Mouse (Mus musculus) forebrain, embryonic 16.5 days (tissue): ENCODE data around the gene Pim3. TPM values are rescaled to one million over a fixed set of nuclear protein-coding genes. Genes with fewer than 3 reads are reported as not detected.

ENCODE experiments used
- ATAC-seq: fragments of 200-750 bp; cut with Nextera tagmentation; 2 replicates; pipeline ENCODE4 v1.8.0; 2017; ENCODE audit warnings: mild to moderate bottlenecking, moderate library complexity
- H3K27ac ChIP-seq: fragments of 300-500 bp; sonication (generic); 2 replicates; pipeline ENCODE4 v1.5.1; 2014; ENCODE audit warnings: low read length, control low read depth
- H3K27me3 ChIP-seq: fragments of 300-500 bp; sonication (generic); replicated peaks from 2 replicates; pipeline ENCODE4 v1.6.1; 2014; ENCODE audit warnings: low read length; ENCODE audit not compliant: control insufficient read depth, insufficient read depth
- H3K36me3 ChIP-seq: fragments of 300-500 bp; sonication (generic); 2 replicates; pipeline ENCODE4 v1.6.1; 2014; ENCODE audit not compliant: control insufficient read depth, insufficient read depth
- H3K4me1 ChIP-seq: fragments of 300-500 bp; sonication (generic); replicated peaks from 2 replicates; pipeline ENCODE4 v1.6.1; 2014; ENCODE audit warnings: low read length; ENCODE audit not compliant: control insufficient read depth, insufficient read depth
- H3K4me2 ChIP-seq: fragments of 300-500 bp; sonication (generic); 2 replicates; pipeline ENCODE4 v1.6.1; 2014; ENCODE audit warnings: mild to moderate bottlenecking, low read length, control low read depth
- H3K4me3 ChIP-seq: fragments of 300-500 bp; sonication (generic); replicated peaks from 2 replicates; pipeline ENCODE4 v1.5.1; 2014; ENCODE audit warnings: mild to moderate bottlenecking, low read length, control low read depth
- H3K9ac ChIP-seq: fragments of 300-500 bp; sonication (generic); replicated peaks from 2 replicates; pipeline ENCODE4 v1.6.1; 2014; ENCODE audit warnings: low read depth, low read length, control low read depth
- H3K9me3 ChIP-seq: fragments of 300-500 bp; sonication (generic); 2 replicates; pipeline ENCODE4 v1.6.1; 2016; ENCODE audit warnings: low read length; ENCODE audit not compliant: control insufficient read depth
- WGBS: fragments of 180-500 bp; shearing (Covaris S2); extraction: QIAGEN DNeasy Blood & Tissue Kit; methylation state at CpG from one replicate; pipeline ENCODE4 v1.1.7; 2014; 5-methylcytosine and 5-hydroxymethylcytosine counted together
- polyA plus RNA-seq: library from polyadenylated mRNA; unstranded; fragments of >200 nt; fragmentation: Nextera tagmentation; extraction: Ambion mirVana; gene quantifications from 2 replicates; pipeline ENCODE4 v1.2.1, GENCODE M21; 2015

Gene Pim3
- polyA plus RNA-seq, 1 experiment from 2014 or later: 70.7 TPM

DNA sequence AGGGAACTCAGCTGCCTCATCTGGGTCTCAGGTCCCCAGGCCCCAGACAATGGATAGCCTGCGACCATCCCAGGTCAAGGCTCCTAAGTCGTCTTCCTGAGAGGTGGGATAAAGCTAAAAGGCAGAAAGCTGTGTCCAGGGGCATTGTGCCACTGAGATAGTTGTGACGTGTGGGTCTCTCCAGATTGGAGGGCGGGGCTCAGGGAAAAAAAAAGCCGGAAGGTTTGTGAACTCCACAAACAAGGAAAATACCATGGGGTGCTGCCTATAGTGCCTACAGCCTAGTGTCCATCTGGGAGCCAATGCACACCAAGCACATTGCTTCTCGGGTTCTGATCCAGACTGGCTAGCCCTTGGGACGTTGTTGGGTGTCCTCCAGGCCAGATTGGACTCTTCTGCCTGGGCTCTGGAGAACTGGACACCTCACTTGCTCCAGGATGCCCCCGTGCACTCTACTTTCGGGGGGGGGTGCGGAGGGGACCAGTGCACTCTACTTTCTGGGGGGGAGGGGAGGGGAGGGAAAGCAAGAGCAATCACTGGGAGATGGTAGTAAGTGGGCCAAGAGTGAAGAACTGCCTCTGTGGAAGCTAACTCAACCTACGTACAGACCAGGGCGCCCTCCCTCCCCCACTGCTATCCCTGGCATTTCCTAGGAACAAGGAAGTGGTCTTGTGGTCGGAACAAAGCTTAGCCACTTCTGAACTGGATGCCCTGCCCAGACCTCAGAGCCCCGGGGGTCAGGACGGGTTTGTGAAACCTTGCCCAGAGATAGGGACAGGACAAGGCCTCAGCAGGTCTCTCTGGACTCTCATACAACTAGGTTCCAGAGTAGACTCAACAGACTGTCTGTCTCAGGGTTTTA, 6.8 kb upstream of the Pim3 start:
- 72% methylated on average over 15 of the region's 15 CpGs for WGBS
- Histone ChIP-seq H3K36me3 (no peaks in the 10 kb centered on the region), H3K9ac (no peak overlapping the region), H3K27ac (no peak overlapping the region), H3K4me1 (peaks cover 2% of the 10 kb centered on the region), H3K27me3 (no peaks in the 10 kb centered on the region), H3K4me3 (no peak overlapping the region), H3K9me3 (no peaks in the 10 kb centered on the region), H3K4me2 (no peak overlapping the region)
- ATAC-seq: no peak

DNA sequence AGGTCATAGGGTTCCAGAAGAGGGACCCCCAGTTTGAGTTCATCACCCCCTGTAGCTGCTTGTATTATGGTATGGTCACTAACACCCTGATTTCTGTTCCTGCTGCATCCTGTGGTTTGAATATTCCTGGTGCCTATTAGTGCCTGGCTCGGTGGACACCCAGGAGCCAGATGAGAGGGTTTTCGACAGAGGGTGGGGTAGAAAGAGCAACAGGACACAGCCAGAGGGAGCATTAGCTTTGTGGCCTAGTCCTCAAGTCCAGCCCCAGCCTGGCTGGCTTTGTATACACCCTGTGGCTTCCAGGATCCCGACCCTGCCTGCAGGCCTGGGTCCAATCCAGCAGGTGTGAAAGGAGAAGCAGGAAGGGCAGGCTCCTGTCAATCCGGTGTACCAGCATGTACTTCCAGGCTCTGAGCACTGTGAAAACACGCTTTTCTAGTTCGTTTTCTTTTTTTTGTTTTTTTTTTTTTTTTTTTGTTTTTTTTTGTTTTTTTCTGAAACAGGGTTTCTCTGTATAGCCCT, 6.0 kb upstream of the Pim3 start:
- Histone ChIP-seq H3K4me3 (no peak overlapping the region), H3K27me3 (no peaks in the 10 kb centered on the region), H3K36me3 (no peaks in the 10 kb centered on the region), H3K9me3 (no peaks in the 10 kb centered on the region), H3K4me2 (no peak overlapping the region), H3K27ac (no peak overlapping the region), H3K9ac (no peak overlapping the region), H3K4me1 (peaks cover 2% of the 10 kb centered on the region)
- WGBS: 79% methylated on average over 6 of the region's 6 CpGs
- no peak for ATAC-seq

DNA sequence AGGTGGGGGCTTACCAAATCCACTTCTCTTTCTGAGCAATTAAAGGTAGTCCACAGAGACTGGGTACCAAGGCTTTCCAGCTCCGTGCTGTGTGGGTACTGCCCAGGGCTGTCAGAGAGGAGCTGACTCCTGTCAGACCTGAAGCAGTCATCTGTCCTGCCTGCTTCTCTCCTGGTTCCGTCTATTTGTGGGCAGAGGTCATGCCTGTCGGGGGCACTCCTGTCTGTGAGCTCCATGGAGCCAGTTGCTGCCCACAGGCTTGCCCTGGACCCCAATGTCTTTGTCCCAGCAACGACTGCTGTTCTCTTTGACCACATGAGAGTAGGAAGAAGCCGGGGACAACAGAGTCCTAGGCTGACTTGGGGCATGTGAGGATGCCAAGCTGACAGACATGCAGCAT, 5.4 kb upstream of the Pim3 start:
- ATAC-seq: no peak
- Histone ChIP-seq H3K27ac (no peak overlapping the region), H3K9ac (no peak overlapping the region), H3K9me3 (no peaks in the 10 kb centered on the region), H3K27me3 (no peaks in the 10 kb centered on the region), H3K4me3 (no peak overlapping the region), H3K4me1 (peaks cover 8% of the 10 kb centered on the region), H3K4me2 (no peak overlapping the region), H3K36me3 (no peaks in the 10 kb centered on the region)
- 86% methylated on average over 5 of the region's 5 CpGs for WGBS

DNA sequence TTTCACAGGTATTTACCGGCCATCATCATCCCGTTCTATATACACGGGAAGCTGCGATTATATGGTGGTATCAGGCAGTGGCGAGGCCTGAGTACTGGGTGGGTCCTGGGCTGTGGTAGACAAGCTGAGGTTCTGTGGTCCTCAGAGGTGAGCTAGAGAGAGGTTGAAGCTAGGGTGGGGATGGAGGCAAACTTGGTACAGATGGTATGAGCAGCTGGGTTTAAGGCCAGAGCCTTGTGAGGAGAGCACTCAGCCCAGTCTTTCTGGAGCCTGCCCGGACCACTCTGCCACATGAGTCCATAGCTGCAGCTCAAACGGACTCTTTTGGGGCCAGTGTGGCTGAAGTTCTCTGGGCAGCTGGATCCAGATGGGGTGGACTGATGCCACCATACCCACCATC, 4.6 kb upstream of the Pim3 start:
- 91% methylated on average over 7 of the region's 7 CpGs for WGBS
- no peaks in the 10 kb centered on the region for H3K9me3 ChIP-seq
- no peak overlapping the region for H3K9ac ChIP-seq

DNA sequence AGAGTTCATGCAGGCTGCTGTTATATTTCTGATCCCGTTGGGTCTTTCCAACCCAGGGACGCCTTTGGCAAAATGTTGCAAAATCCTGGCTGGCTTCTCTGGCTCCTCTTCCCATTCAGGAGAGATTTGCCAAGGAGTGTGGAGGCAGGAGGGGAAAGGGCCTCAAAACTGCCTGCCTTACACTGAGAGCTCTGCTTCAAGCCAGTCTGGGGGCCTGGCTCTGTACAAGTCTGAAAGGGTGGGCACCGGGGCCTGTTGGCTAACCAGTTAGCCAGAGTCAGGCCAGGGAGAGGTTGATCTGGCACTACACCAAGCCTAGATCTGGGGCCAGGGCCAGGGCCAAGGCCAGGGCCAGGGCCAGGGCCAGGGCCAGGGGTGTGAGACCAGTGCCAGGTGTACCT, 3.8 kb upstream of the Pim3 start:
- no peak overlapping the region for H3K9ac ChIP-seq

More for the DNA sequence above, 4.6 kb upstream of the Pim3 start:
- no peak overlapping the region for H3K4me2 ChIP-seq
- no peak for ATAC-seq
- H3K36me3 ChIP-seq: no peaks in the 10 kb centered on the region
- no peaks in the 10 kb centered on the region for H3K27me3 ChIP-seq
- H3K4me3 ChIP-seq: no peak overlapping the region
- H3K27ac ChIP-seq: no peak overlapping the region
- H3K4me1 ChIP-seq: peaks cover 8% of the 10 kb centered on the region

DNA sequence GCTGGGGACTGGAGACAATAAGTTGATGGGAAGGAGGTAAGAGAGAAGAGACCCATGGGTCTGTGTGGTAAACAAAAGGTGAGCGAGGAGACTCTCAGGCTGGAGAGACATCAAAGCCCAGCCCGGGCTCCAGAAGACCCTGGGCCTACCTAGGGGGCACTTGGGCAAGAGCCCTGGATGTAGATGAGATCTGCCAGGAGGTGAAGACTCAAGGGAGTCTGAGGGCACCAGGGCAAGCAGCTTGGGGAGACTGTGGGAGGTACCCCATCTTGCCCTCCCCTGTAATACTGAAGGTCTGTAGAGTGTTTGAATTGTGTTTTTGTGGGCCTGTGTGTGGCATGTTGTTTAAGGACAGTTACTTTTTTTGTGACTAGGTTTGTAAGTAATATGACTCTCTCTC, 3.3 kb upstream of the Pim3 start:
- no peak overlapping the region for H3K9ac ChIP-seq
- H3K27ac ChIP-seq: no peak overlapping the region
- H3K4me3 ChIP-seq: no peak overlapping the region
- 70% methylated on average over 2 of the region's 2 CpGs for WGBS
- no peak for ATAC-seq
- H3K9me3 ChIP-seq: no peaks in the 10 kb centered on the region
- H3K4me1 ChIP-seq: peaks cover 8% of the 10 kb centered on the region
- H3K36me3 ChIP-seq: no peaks in the 10 kb centered on the region
- H3K27me3 ChIP-seq: no peaks in the 10 kb centered on the region
- H3K4me2 ChIP-seq: no peak overlapping the region

More for the DNA sequence above, 3.8 kb upstream of the Pim3 start:
- no peaks in the 10 kb centered on the region for H3K9me3 ChIP-seq
- ATAC-seq: no peak
- H3K4me1 ChIP-seq: peaks cover 8% of the 10 kb centered on the region
- H3K36me3 ChIP-seq: no peaks in the 10 kb centered on the region
- H3K4me3 ChIP-seq: no peak overlapping the region
- no peaks in the 10 kb centered on the region for H3K27me3 ChIP-seq
- H3K4me2 ChIP-seq: no peak overlapping the region
- 79% methylated on average over 3 of the region's 3 CpGs for WGBS
- H3K27ac ChIP-seq: no peak overlapping the region

DNA sequence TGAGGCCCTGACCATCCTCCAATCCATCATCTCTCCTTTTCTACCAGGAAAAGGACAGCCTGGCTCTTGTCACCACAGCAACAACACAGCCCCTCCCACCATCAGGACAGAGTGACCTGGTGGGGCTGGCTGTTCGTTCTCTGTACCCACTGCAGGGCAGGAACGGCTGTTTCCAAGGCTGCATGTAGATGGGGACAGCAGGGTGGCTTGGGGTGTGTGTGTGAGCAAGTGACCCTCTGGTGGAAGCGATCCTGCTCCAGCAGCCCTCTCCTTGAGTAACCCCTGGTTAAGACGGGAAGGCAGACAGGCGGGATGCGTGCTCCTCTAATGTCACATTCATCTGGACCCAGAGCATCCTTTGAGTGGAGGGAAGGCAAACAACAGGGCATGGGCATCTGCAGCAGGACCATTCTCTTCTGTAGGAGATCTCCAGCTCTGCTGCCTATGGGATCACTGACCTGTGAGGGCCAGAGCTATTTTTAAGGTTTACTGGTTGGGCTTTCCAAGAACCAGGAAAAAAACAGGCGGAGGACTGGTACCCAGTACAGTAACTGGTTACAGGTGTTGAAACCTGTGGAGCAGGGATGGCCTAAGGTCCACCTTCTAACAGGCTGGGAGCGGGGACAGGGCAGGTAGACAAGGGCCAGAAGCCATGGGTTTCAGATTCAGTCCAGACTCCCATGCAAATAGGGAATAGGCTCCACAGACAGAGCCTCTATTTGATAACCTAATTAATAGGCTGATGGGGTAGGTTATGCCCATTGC, 2.6 kb upstream of the Pim3 start:
- 72% methylated on average over 8 of the region's 8 CpGs for WGBS
- H3K4me1 ChIP-seq: peaks cover 15% of the 10 kb centered on the region
- no peak overlapping the region for H3K4me2 ChIP-seq
- no peaks in the 10 kb centered on the region for H3K9me3 ChIP-seq
- H3K4me3 ChIP-seq: no peak overlapping the region
- H3K9ac ChIP-seq: no peak overlapping the region
- no peak overlapping the region for H3K27ac ChIP-seq
- ATAC-seq: no peak
- H3K27me3 ChIP-seq: no peaks in the 10 kb centered on the region
- no peaks in the 10 kb centered on the region for H3K36me3 ChIP-seq

DNA sequence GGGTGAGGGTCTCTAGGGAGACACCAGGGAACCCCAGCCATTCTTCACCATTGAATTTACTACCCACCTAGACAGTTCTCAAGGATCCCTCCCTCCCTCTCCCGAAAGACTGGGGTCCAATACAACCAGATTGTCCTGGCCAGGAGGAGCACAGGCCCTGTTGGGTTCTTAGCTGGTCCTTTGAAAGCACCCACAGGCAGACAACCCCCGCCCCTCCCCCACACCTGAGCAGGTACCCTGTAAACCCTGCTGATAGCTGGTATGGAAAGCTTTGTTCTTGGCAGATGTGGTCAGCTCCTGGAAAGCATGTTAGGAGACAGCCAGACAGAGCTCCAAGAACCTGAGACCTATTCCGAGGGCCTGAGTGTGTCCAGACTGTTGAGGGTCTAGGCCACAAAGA, 1.2 kb upstream of the Pim3 start:
- WGBS: 95% methylated on average over 3 of the region's 3 CpGs
- no peaks in the 10 kb centered on the region for H3K9me3 ChIP-seq
- H3K9ac ChIP-seq: no peak overlapping the region
- peaks cover 12% of the 10 kb centered on the region; the same call in 1 of the 2 replicates for H3K36me3 ChIP-seq
- ATAC-seq: no peak
- no peak overlapping the region for H3K4me2 ChIP-seq
- no peak overlapping the region for H3K27ac ChIP-seq
- peaks cover 27% of the 10 kb centered on the region for H3K4me1 ChIP-seq
- no peaks in the 10 kb centered on the region for H3K27me3 ChIP-seq
- no peak overlapping the region for H3K4me3 ChIP-seq
